Mouse (Mus musculus) natural killer cell, adult 2 months (primary cell): Measurements from ENCODE around the gene Tac4.
A peak's percentile ranks its signal among the peaks of the same experiment; 100 is the strongest.

Experiments
- DNase-seq, 2 experiments: peaks; one replicate each; pipeline ENCODE4 v3.0.0; 2022; ENCODE audit warnings: low spot score in 2 of 2

The Tac4 gene

DNA sequence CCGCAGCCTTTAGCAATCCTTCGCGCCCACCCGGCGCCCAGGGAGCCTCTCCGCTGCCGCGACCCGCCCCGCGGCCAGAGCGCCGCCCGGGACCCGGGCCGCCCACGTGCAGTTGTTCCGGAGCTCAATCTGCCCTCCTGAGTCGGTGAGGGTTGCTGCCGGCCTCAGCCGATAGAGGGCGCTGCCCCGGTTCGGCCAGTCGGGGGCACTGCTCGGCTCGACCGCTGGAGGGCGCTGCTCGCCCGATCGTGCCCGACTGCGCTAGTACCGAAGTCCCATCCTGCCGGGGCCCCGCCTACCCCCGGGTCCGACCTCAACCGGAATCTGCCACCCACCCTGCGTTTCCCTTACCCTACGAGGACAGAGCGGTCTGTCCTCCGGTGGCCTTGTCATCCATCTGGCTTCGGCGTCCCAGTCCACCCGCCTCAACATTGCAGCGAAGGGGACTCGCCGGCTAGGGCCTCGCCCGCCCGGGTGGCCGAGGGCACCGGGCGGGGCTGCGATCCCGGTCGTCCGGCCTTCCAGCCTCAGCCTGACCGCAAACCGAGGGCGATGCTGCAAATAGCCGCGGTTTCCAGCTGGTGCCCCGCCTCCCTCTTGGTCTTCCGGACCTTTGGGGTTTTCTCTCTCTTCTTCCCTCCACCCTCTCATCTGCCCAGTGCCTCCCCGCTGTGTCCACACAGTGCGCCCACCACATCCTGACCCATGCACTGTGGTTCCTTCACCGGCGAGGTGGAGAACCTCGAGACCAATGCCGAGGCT, 2.1 kb upstream of the Tac4 start:
- DNase-seq = peak; percentile 90 to 94

DNA sequence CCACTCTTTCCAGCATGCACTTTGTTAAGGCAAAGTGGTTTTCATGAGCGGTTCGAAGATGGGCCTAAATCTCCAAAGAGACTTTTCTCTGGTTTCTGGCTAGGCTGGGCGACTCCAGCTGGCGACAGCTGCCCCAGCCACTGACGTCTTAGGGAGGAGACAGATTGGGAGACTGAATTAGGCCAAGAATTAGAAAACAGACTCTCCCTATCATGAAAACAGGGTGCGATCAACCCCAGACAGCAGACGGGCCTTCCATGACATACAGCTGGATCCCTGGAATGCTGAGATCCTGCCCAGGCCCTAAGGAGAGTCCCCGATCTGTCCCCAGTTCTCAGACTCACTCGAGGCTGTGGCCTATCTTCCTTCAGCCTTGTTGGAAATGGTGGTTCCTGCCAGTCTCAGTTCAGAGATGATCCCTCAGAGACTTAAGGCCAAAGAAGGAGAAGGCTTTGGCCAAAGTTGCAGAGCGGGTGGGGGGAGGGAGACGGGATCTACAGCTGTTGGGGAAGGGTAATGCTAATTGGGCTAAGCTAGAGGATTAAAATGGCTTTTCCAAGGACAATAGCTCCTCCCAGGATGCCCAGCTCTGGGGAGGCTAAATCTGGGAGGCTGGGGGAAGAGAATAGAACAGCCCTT, 2.6 kb downstream of the Tac4 start:
- DNase-seq = no peak

DNA sequence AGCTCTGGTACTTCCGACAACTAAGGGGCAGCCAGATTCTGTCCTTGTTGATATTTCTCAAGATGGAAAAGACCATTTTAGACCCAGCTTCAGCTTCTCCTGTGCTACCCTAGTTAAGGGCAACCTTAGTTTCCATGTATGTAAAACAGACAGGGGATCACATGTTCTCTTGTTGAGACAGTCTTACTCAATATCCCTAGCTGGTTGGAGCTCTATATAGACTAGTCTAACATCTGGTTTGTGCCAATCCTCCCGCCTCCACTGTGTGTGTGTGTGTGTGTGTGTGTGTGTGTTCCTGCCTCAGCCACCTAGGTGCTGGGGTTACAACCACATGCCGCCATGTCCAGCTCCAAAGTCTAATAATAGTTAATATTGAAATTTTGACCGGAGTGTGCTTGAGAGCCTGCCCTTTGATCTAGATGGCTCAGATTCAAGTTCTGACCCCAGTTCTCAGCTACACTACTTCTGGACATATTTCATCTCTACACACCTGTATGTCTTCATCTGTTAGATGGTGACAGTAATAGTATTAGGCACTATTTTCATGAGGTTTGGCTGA, 3.2 kb downstream of the Tac4 start:
- DNase-seq = no peak

DNA sequence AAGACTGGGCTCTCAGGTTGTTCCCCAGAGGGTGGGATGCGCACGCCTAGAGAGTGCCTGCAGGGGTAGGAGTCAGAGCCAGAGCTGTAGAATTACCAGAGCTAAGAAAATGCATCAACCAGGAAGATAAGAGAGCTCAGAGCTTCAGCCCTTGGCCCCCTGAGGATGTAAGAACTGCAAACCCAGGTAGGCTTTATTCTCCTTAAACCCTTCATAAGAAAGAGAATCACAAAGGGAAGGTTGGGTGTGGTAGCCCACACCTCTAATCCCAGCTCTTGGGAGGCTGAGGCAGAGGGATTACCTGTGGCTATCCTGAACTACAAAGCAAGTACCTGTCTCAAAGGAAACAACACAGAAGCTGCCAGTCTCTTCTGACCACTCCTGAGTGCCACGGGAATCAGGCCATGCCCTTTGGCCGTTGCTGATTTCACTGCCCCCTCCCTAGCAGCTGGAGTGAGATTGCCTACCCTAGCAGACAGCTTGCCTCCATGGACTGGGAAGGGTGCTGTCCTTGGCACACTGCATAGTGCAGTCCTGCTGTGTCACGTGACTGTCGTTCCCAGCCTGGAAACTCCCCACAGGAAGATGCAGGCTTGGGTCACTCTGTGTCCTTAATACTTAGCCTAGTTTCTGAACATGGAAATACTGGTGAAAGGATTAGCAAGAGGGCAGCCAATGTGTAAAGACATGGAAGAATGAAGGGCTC, 5.4 kb downstream of the Tac4 start:
- no peak for DNase-seq

DNA sequence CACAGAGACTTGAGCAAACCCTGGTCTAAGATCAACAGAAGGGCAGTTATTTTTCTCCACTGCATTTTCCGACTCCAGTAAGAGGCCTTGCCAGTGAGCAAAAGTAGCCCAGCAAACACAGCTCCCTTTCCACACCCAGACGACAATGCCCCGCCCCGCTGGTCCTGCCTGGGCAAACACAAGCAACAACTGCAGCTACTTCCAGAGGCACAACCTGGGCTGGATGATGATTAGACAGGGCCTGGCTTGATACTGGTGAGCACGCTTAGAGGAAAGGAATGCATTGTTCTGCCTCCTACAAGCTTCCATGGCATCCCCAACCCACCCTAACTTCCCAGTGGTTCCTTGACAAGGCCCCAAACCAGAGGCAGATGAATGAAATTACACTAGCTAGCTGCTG, 12.3 kb downstream of the Tac4 start:
- DNase-seq = no peak

DNA sequence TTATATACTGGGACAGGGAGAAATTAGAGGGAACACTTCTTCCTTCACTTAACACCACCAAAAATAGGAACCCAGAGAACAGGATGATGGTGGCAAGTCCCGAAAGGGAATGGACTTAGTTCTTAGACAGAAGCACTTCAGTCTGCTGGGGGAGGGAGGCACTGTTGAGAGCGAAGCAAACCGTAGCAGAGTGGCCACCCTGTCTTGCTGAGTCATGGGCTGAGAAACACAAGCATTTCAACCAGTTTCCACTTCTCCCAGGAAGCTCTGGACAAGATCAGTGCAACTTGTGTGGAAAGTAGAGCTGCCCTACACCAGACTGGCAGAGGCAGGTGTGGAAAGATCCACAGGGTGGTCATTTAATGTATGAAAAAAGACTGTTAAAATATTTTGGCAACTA, 13.3 kb downstream of the Tac4 start:
- no peak for DNase-seq

DNA sequence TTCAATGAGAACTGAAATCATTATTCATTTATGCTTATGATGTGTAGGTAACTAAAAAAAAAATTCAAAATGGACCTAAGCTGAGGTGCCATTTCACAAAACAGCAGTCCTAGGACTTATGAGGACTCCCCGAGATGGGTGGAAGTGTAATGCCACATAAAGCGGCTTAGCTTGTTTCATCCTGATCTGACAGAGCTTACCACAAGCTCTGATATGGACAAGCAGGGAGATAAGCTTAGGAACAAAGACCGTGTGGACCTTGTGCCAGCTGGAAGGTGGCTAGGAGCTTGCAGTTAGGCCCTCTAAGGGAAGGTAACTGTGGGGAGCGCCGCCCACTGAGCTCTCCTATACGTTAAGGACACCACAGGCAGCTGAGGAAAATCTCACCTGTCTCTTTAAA, 14.7 kb downstream of the Tac4 start:
- no peak for DNase-seq

DNA sequence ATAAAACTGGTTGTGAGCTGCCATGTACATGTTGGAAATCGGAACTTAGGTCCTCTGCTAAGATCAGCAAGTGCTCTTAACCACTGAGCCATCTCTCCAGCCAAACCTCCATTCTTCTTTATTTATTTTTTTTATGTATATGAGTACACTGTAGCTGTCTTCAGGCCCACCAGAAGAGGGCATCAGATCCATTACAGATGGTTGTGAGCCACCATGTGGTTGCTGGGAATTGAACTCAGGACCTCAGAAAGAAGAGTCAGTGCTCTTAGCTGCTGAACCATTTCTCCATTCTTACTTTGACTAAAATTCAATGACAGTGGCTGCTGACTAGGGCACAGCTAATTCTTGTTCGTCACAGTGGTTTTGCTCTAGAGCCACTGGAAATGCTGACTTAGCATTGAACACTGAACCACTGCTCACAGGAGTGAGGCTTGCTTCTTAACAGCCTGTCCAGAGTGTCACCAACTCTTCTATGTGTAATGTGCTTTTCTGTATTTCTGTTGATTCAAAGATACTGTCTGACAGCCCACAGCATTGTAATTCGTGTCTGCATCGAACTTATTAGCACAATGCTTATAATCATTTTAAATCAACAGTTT, 17.8 kb downstream of the Tac4 start:
- DNase-seq = no peak

DNA sequence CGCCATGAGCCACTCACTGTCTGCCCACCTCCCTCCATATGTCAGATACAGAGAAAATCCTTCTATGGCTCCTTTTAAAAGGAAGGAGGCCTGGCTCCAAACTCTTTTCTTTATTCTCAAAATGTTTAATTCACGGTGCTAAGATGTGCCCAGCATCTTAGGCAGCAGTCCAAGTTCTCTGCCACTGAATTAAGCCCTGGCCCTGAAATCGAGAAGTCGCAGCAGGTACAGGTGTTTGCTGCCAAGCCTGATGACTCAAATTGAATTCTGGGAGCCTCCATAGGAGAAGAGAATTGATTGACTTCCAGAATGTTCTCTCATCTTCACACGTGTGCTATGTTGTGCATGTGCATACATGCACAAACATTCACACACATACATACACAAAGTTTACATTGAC, 21.0 kb downstream of the Tac4 start:
- no peak for DNase-seq

DNA sequence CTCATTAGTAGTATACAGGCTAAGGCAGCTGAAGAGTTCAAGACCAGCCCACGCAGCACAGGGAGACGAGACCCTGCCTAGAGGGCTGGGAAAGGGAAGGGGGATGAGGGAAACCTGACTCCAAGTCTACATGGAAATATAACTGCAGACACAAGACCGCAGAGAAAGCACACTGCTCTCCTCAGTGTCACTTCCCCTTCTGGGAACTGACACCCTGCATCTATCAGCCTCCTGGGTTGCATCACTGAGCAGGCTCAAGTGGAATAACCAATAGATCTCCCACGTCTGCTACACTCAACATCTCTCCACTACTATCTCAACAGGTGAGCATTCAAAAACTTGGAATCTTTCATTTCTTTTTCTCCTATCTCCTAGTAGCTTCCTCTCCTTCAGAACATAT, 30.7 kb downstream of the Tac4 start:
- peak in 1 of 2 experiments; percentile 24 for DNase-seq

DNA sequence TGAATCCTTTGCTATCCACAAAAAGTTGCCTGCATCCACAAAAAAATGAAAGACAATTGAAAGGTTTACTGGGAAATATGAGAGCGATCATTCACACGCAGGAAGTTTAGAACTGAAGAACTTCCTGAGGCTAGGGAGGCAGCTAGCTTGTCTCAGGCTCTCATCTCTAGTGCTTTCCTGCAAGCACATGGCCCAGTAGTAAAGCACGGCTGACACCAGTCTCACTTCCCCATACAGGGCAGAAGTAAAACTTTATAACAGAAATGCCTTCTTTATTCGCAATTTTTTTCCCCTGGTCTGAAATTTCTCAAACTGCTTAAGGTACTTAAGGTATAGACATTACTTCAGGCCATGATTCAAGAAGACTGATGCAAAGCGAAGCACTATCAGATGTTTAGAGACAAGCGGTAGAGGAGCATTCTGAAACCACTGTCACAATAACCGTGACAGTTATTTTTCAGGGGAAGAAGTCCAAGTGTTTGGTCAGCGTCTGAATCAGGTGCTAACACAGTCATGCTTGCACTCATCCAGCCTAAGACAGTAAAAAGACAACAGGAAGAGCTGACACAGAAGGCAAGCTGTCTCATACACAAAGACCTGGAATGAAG, 31.8 kb downstream of the Tac4 start:
- peak in 1 of 2 experiments; percentile 36 for DNase-seq

DNA sequence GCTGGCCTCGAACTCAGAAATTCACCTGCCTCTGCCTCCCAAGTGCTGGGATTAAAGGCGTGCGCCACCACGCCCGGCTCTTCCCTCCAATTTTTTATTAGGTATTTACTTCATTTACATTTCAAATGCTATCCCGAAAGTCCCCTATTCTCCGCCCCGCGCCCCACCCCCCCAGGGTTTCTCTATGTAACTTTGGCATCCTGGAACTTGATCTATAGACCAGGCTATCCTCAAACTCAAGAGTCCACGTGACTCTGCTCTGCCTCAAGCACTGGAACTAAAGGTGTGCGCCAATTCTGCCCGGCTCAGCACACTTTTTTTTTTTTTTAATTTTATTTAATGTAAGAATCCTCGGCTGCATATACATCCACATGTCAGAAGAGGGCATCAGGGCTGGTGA, 34.4 kb downstream of the Tac4 start:
- no peak for DNase-seq

DNA sequence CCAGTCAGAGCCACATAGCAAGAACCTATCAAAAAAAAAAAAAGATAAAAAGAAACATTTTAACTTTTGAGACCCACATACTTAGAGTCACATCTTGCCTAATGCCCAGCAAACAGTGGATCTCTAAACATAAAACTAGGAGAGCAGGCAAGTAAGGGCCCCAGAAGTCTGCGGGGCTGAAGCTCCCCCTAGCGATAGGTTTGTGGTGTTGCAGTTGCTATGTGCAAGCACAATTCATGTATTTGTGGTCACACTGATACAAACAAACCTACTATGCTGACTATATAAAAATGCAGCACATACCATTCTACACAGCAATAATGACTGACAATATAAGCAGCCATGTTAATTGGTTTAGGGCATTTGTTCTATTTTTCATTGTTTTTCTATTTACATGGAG, 36.8 kb downstream of the Tac4 start:
- DNase-seq = peak; percentile 19 to 32

DNA sequence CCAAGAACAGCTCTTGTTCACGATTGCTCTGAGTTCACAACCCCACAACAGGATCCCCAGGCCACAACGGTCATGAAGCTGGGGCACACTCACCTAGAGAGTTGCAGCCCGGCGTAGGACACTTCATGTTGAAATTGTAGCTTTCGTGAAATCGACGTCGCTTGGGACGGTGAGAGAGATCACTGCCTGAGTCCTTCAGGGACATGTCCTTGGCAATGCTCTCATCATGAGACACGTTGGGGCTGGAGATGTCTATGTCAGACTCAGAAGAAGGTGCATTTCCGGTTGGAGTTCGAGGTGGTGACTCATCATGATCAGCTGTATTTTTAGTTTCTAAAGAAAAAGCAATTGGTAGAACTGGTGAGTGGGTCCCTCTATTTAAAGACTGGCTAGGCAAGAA, 38.6 kb downstream of the Tac4 start:
- no peak for DNase-seq

DNA sequence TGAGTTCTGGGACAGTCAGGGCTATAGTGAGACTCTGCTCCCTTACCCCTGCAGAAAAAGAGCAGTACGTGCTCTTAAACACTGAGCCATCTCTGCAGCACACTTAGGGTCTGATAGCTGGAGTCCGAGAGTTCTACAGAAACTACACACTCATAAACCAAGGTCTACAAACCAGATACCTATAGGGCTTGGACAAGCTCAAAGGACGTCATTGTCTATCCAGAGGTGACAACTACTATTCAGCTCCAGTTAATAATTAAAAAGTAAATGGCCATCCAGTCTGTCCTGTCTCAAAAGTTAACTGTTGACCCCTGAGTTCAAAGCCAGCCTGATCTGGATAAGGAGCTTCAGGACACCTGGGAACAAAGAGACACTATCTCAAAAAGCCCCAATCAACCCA, 40.4 kb downstream of the Tac4 start:
- DNase-seq = no peak

DNA sequence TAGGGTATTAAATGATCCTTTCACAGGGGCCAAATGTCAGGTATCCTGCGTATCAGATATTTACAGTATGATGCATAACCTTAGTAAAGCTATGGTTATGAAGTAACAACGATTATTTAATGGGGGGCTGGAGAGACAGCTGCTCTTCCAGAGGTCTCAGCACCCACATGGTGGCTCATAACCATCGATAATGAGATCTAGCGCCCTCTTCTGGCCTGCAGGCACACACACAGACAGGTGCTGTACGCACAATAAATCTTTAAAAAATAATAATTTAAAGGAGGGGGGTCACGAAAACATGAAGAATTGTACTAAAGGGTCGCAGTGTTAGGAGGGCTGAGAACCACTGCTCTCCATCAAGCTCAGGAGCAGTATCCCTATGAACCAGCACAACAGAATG, 44.3 kb downstream of the Tac4 start:
- DNase-seq = no peak

DNA sequence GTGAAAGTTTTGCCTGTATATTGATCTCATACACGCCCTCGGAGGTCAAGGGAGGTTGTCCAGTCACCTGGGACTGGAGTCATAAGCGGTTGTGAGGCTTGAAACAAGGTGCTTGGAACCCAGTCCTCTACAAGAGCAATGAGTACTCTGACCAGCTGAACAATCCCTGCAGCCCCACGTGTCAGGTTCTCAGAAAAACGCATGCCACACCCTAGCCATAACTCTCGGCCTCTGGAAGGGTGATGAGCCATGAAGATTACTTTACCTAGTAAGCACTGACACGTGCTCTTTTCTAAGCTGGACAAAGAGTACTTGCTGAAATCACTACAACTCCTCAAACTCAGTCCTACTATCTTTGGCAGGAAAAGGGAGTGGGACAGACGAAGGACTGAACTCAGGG, 46.2 kb downstream of the Tac4 start:
- DNase-seq = no peak

DNA sequence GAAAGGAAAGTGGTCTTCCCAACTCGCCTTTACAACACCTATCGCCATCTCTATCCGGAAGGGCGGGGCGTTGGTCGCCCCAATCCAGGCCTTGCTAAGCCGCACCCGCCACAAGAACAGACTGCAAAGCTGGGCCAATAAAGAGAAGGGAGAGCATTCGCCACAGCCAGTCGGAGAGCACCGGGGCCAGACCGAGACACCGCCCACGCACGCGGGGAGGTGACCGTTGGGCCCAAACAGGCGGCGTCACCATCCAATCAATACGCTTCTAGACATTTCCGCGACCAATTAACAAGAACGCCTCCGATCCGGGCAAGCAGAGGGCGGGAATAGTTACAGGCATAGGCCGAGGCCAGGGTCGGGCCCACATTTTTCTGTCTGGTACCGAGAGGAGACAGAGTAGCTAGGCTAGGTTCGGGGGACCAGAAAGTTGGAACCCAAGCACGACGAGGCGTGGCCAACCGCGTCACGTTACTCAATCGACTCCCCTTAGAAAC, 48.2 kb downstream of the Tac4 start:
- DNase-seq = peak; percentile 96 to 98

DNA sequence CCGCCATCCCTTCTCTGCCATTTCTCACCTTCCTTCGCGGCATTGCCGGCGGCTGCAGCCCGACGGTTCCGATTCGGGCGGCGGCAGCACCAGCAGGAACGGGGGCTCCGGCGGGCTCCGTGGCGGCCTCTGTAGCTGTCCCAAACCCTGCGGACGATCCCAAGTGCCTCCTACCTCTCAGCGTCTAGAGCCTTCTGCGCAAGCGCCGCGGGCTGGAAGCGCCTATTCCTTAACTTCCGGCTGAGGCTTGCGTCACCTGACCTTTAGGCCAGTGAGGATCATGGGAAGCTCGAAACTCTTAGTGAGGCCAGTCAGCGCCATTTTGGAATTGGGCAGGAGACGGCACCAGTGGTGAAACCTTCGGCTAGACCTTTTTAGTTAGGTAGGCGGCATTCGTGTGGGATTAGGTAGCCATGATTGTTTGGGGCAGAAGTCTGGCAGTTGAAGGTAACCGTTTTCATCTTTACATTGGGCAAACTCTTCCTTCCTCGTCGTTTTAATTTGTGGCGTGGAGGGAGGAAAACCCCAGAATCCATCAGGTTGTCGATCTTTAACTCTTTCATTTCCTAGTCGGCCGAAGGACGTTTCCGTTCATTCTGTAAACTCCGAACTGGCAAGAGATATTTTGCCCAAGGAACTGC, 48.8 kb downstream of the Tac4 start, which contains the start of gene Kat7:
Gene Kat7, minus strand, starts transcription at position 240 of the 641 bp plus-strand sequence.
- DNase-seq = peak; percentile 97

DNA sequence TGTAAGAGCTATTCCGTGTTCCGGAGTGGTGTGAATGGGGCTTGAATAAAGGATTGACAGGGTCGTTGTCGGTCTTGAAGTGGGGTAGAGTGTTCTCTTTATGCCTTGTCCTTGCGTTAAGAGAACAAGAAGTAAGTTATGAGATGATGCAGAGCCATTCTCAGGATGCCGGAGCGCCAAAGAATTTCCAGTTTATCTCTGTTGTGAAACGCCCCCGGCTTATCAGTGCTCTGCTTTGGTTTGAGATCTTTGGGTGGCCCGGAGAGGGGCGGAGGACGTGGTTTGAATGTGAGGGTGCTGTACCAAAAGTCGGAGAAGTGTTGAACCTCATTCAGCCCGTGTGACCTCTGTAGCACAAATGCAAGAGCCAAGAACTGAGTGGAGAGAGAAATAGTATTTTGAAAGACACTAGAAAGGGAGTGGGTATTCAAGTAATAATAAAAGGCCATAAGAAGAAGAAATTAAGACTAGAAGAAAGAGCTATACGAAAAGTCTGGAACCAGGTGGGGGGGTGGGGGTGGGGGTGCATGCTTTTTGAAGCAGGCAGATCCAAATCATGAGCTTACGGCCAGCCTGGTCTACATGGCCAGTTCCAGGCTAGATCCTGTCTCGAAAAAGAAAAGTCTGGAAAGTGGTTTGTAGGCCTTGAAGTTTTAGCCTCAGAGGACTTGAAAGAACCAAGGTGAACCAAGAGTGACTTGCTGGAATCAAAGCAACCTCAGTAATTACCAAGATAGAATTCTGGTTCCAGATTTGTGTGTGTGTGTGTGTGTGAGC, 49.5 kb downstream of the Tac4 start:
- no peak for DNase-seq
